Mouse (Mus musculus) stomach, postnatal 0 days (tissue): ENCODE data around the gene Apbb1ip. TPM values are rescaled to one million over a fixed set of nuclear protein-coding genes. Genes with fewer than 3 reads are reported as not detected.

Experiments
- ATAC-seq: fragments of 200-750 bp; cut with Nextera tagmentation; 2 replicates; pipeline ENCODE4 v1.8.0; 2017; ENCODE audit not compliant: low FRiP score, low TSS enrichment
- DNase-seq: peaks from one replicate; pipeline ENCODE4 v3.0.0-alpha.2; 2016; ENCODE audit warnings: low spot score
- H3K27ac ChIP-seq: fragments of 300-500 bp; sonication (generic); replicated peaks from 2 replicates; pipeline ENCODE4 v1.5.1; 2014; ENCODE audit warnings: mild to moderate bottlenecking, control low read depth
- H3K27me3 ChIP-seq: fragments of 300-500 bp; sonication (generic); 2 replicates; pipeline ENCODE4 v1.6.1; 2014; ENCODE audit warnings: low read length; ENCODE audit not compliant: control insufficient read depth, insufficient read depth
- H3K36me3 ChIP-seq: fragments of 300-500 bp; sonication (generic); 2 replicates; pipeline ENCODE4 v1.6.1; 2014; ENCODE audit warnings: low read length, mixed read lengths; ENCODE audit not compliant: control insufficient read depth, insufficient read depth
- H3K4me1 ChIP-seq: fragments of 300-500 bp; sonication (generic); replicated peaks from 2 replicates; pipeline ENCODE4 v1.6.1; 2014; ENCODE audit warnings: antibody characterized with exemption; ENCODE audit not compliant: control insufficient read depth, insufficient read depth
- H3K4me2 ChIP-seq: fragments of 300-500 bp; sonication (generic); replicated peaks from 2 replicates; pipeline ENCODE4 v1.6.1; 2014; ENCODE audit warnings: low read depth, mild to moderate bottlenecking, control low read depth, moderate library complexity
- H3K4me3 ChIP-seq: fragments of 300-500 bp; sonication (generic); 2 replicates; pipeline ENCODE4 v1.5.1; 2014; ENCODE audit warnings: low read depth, low read length, control low read depth
- H3K9ac ChIP-seq: fragments of 300-500 bp; sonication (generic); 2 replicates; pipeline ENCODE4 v1.6.1; 2014; ENCODE audit warnings: mild to moderate bottlenecking, low read length, control low read depth, mixed read lengths
- H3K9me3 ChIP-seq: fragments of 300-500 bp; sonication (generic); 2 replicates; pipeline ENCODE4 v1.6.1; 2016; ENCODE audit warnings: low read length; ENCODE audit not compliant: control insufficient read depth
- CTCF ChIP-seq: IDR thresholded peaks from 2 replicates; pipeline ENCODE4 v1.5.1; 2016; ENCODE audit warnings: antibody characterized with exemption, low read depth, mild to moderate bottlenecking, moderate library complexity
- EP300 ChIP-seq: optimal IDR thresholded peaks from 2 replicates; pipeline ENCODE3; 2016; ENCODE audit warnings: antibody characterized with exemption
- WGBS: fragments of 180-500 bp; shearing (Covaris S2); extraction: QIAGEN DNeasy Blood & Tissue Kit; methylation state at CpG from one replicate; pipeline ENCODE4 v1.1.7; 2014; 5-methylcytosine and 5-hydroxymethylcytosine counted together
- polyA plus RNA-seq: library from polyadenylated mRNA; unstranded; fragments of >200 nt; fragmentation: Nextera tagmentation; extraction: Ambion mirVana; gene quantifications from 2 replicates; pipeline ENCODE4 v1.2.1, GENCODE M21; 2015

Apbb1ip gene
- polyA plus RNA-seq, 1 experiment from 2014 or later = 1.5 TPM

- Histone ChIP-seq H3K4me1 (no peaks in the 10 kb centered on the region), H3K36me3 (no peaks in the 10 kb centered on the region), H3K9me3 (no peaks in the 10 kb centered on the region), H3K27me3 (no peaks in the 10 kb centered on the region), H3K9ac (no peak overlapping the region), H3K27ac (no peak overlapping the region), H3K4me3 (no peak overlapping the region), H3K4me2 (no peak overlapping the region)
- 48% methylated on average over 2 of the region's 2 CpGs for WGBS
- ATAC-seq (no peak), DNase-seq (no peak)
- TF ChIP-seq CTCF (no peak), EP300 (no peak)
Measured at GRCm38 (mm10) chr2:22753461-22754075, 20.3 kb upstream of the Apbb1ip start.

- H3K9ac ChIP-seq = no peak overlapping the region
- ATAC-seq (no peak), DNase-seq (no peak)
- H3K4me1 ChIP-seq = no peaks in the 10 kb centered on the region
- no peak overlapping the region for H3K4me3 ChIP-seq
- TF ChIP-seq CTCF (no peak), EP300 (no peak)
- no peaks in the 10 kb centered on the region for H3K36me3 ChIP-seq
- no peaks in the 10 kb centered on the region for H3K27me3 ChIP-seq
- H3K4me2 ChIP-seq = no peak overlapping the region
- H3K27ac ChIP-seq = no peak overlapping the region
- no peaks in the 10 kb centered on the region for H3K9me3 ChIP-seq
- WGBS = 44% methylated on average over 4 of the region's 4 CpGs
Measured at GRCm38 (mm10) chr2:22754222-22754824, 19.6 kb upstream of the Apbb1ip start.

- Histone ChIP-seq H3K4me3 (no peak overlapping the region), H3K36me3 (no peaks in the 10 kb centered on the region), H3K27ac (no peak overlapping the region), H3K9ac (no peak overlapping the region), H3K4me1 (no peaks in the 10 kb centered on the region), H3K4me2 (no peak overlapping the region), H3K27me3 (no peaks in the 10 kb centered on the region), H3K9me3 (no peaks in the 10 kb centered on the region)
- TF ChIP-seq CTCF (no peak), EP300 (no peak)
- 79% methylated on average over 6 of the region's 6 CpGs for WGBS
- ATAC-seq = 0 out of 2 replicates have a peak, but pooled peaks have one; percentile 15
- no peak for DNase-seq
Measured at GRCm38 (mm10) chr2:22755561-22755960, 18.3 kb upstream of the Apbb1ip start.

- DNase-seq (peak; percentile 57), ATAC-seq (peak; percentile 54; the same call in 1 of the 2 replicates)
- Histone ChIP-seq H3K36me3 (no peaks in the 10 kb centered on the region), H3K9me3 (no peaks in the 10 kb centered on the region), H3K4me2 (no peak overlapping the region), H3K27me3 (no peaks in the 10 kb centered on the region), H3K4me3 (no peak overlapping the region), H3K4me1 (no peaks in the 10 kb centered on the region), H3K9ac (no peak overlapping the region), H3K27ac (no peak overlapping the region)
- WGBS = 40% methylated on average over 6 of the region's 6 CpGs
- peak; percentile 80 for TF ChIP-seq CTCF
- TF ChIP-seq EP300 = no peak
Measured at GRCm38 (mm10) chr2:22758310-22758972, 15.5 kb upstream of the Apbb1ip start.

- DNase-seq = no peak
- no peaks in the 10 kb centered on the region for H3K27me3 ChIP-seq
Measured at GRCm38 (mm10) chr2:22760452-22760851, 13.4 kb upstream of the Apbb1ip start.

GRCm38 (mm10) chr2:22761103-22761521 lies 12.8 kb upstream of the Apbb1ip start:
- Histone ChIP-seq H3K4me3 (no peak overlapping the region), H3K9ac (no peak overlapping the region), H3K4me2 (no peak overlapping the region), H3K36me3 (no peaks in the 10 kb centered on the region), H3K4me1 (no peaks in the 10 kb centered on the region), H3K27ac (no peak overlapping the region), H3K27me3 (no peaks in the 10 kb centered on the region), H3K9me3 (no peaks in the 10 kb centered on the region)
- TF ChIP-seq CTCF (no peak), EP300 (no peak)
- WGBS = 66% methylated on average over 7 of the region's 7 CpGs
- ATAC-seq (no peak), DNase-seq (no peak)

More at GRCm38 (mm10) chr2:22760452-22760851, 13.4 kb upstream of the Apbb1ip start:
- Histone ChIP-seq H3K4me1 (no peaks in the 10 kb centered on the region), H3K9ac (no peak overlapping the region), H3K4me2 (no peak overlapping the region), H3K9me3 (no peaks in the 10 kb centered on the region), H3K4me3 (no peak overlapping the region), H3K36me3 (no peaks in the 10 kb centered on the region), H3K27ac (no peak overlapping the region)
- ATAC-seq = no peak
- TF ChIP-seq CTCF (no peak), EP300 (no peak)
- 36% methylated on average over 2 of the region's 2 CpGs for whole genome bisulfite sequencing
